Mouse (Mus musculus) T-helper 17 cell (primary cell): Measurements from ENCODE around the gene Zbtb45.

Experiments used
- in situ Hi-C, 2 experiments: fragments of 300-600 bp; cut with MboI, MseI; formaldehyde crosslinking; loops; 1 replicate in 1 of 2; 2 replicates in 1 of 2; pipeline ENCODE4 v1.15.1; 2025; ENCODE audit warnings: high pct_unique_total_duplicates in 2 of 2

The Zbtb45 gene

GRCm38 (mm10) chr7:13010005-13010908, at the start of gene Zbtb45:
TSS of gene Zbtb45 (minus strand) at chr7:13010034.
- in situ Hi-C loops, result no loop called here

- in situ Hi-C loops, result loop anchor here (5.0 to 25.0 kb wide), 3 partner anchors 218 to 585 kb away; partner anchors contain the start of genes Lig1 (in 2 of the 2), Zswim9 (in 2 of the 2) and Zfp606 (in 1 of the 2)
Measured at GRCm38 (mm10) chr7:13059536-13059935, 49.7 kb upstream of the Zbtb45 start.

DNA sequence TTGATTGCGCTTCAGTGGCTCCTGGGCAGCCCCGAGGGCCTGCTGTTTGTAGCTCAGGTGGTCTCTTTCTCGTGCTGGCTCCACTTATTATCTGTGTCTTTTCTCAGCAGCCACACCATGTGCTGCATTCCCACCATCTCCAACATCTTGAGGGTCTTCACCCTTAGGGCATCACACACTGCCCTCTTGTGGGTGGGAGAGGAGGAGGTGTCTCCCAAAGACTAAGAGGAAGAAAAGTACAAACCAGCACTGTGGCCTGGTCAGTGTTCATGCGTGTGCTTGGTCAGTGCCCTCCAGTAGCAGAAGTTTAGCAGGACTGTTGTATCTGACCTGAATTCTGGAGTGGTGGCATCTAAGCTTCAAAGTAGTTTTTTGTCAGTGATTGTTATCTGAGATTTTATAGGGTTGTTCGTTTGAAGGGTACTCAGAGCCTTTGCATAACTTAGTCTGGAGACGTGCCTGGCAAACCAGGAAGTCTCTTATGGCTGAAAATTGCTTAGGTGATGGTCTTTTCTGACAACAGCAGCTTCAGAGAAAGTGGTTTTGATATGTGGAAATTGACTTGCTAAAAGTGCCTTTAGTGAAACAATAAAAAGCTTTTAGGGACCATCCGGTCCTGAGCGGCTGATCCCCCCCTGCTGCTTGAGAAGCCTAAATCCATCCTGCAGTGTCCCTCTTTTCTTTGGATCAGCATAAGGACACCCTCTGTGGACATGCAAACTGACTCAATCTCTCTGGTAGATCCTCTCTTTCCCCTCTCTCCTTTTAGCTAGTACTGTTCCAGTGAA, 47.3 kb upstream of the Zbtb45 start:
- in situ Hi-C loops, result loop anchor here (5.0 to 25.0 kb wide), 3 partner anchors 220 to 582 kb away; partner anchors contain the start of genes Lig1 (in 2 of the 2), Zswim9 (in 2 of the 2) and Zfp606 (in 1 of the 2)

GRCm38 (mm10) chr7:13054287-13055010, 44.6 kb upstream of the Zbtb45 start, which contains the start of gene Mzf1:
TSS of gene Mzf1 (minus strand) at chr7:13054764.
- in situ Hi-C loops, result loop anchor here (5.0 to 25.0 kb wide), 3 partner anchors 223 to 580 kb away; partner anchors contain the start of genes Lig1 (in 2 of the 2), Zswim9 (in 2 of the 2) and Zfp606 (in 1 of the 2)

DNA sequence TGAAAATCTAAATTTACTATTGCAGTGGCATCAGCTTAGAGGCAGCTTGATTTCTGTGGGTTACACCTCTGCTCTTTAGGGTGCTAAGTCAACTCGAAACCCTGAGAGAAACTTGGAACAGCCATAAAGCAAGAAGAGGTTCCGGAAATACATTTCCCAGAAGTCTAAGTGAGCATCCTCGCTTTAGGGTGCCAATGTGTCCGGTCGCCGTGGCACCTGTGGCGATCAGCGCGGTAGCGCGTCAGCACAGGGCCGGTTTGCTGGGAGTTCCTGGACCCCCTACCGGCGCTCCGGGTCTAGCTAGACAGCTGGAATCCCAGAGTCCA, 44.1 kb upstream of the Zbtb45 start:
- in situ Hi-C loops, result loop anchor here (10.0 to 25.0 kb wide), 2 partner anchors 233 to 579 kb away; partner anchors contain the start of genes Lig1 (in 1 of the 2), Zfp606 (in 1 of the 2) and Zswim9 (in 1 of the 2)

DNA sequence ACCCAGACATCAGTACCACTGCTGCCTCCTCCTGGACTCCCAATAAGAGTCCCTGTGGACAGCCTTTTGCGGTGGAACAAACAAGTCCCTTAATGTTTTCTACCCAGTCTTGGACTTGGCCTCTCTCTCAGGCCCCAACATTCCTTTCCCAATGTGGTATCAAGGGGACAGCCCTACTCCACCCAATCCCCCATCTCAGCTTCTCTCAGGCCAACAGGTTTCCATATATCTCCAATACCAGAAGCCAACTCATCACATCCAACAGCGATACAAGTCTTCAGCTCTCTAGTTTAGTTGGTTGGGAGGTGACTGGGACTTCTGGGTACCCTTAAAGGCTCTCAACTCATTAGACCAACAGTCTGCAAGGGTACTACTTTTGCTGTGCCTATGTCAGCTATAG, 43.7 kb upstream of the Zbtb45 start:
- in situ Hi-C loops, result loop anchor here (10.0 to 25.0 kb wide), 2 partner anchors 234 to 579 kb away; partner anchors contain the start of genes Lig1 (in 1 of the 2), Zfp606 (in 1 of the 2) and Zswim9 (in 1 of the 2)

- in situ Hi-C loops, result loop anchor here (10.0 to 25.0 kb wide), 2 partner anchors 234 to 578 kb away; partner anchors contain the start of genes Lig1 (in 1 of the 2), Zfp606 (in 1 of the 2) and Zswim9 (in 1 of the 2)
Measured at GRCm38 (mm10) chr7:13053001-13053400, 43.2 kb upstream of the Zbtb45 start.

- in situ Hi-C loops, result loop anchor here in 1 of 2 experiments (10.0 kb wide), 1 partner anchor 249 kb away; no protein-coding TSS in a partner anchor
Measured at GRCm38 (mm10) chr7:13046084-13046483, 36.2 kb upstream of the Zbtb45 start.

GRCm38 (mm10) chr7:13044254-13044625, 34.4 kb upstream of the Zbtb45 start:
- in situ Hi-C loops, result loop anchor here (5.0 to 10.0 kb wide), 3 partner anchors 37 to 572 kb away; no protein-coding TSS in a partner anchor

DNA sequence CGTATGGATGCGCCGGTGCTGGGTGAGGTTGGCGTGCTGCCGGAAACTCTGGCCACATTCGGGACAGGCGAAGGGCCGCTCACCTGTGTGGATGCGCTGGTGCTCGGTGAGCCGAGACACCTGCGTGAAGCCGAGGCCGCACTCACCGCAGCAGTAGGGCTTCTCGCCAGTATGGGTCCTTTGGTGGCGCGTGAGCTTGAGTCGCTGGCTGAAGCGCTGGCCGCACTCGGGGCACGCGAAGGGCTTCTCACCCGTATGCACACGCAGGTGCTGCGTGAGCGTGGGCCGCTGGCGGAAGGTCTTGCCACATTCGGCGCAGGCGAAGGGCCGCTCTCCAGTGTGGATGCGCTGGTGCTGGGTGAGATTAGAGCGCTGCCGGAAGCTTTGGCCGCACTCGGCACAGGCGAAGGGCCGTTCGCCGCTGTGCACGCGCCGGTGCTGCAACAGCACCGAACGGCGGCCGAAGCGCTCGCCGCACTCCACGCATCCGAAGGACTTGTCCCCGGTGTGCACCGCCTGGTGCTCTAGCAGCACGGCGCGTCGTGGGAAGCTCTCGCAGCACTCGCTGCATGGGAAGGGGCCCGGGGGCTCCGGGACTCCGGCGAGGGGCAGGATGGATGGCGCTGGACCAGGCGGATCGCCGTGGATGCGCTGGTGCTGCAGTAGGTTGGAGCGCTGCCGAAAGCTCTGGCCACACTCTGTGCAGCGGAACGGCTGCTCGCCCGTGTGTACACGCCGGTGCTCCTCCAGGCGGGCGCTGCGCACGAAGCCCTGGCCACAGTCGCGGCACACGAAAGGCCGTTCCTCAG, 33.8 kb upstream of the Zbtb45 start:
- in situ Hi-C loops, result loop anchor here (5.0 to 10.0 kb wide), 3 partner anchors 36 to 571 kb away; no protein-coding TSS in a partner anchor

- in situ Hi-C loops, result loop anchor here (5.0 to 10.0 kb wide), 3 partner anchors 36 to 571 kb away; no protein-coding TSS in a partner anchor
Measured at GRCm38 (mm10) chr7:13043120-13043444, 33.2 kb upstream of the Zbtb45 start.

- in situ Hi-C loops, result loop anchor here (5.0 to 10.0 kb wide), 3 partner anchors 35 to 570 kb away; no protein-coding TSS in a partner anchor
Measured at GRCm38 (mm10) chr7:13042511-13042910, 32.7 kb upstream of the Zbtb45 start.

DNA sequence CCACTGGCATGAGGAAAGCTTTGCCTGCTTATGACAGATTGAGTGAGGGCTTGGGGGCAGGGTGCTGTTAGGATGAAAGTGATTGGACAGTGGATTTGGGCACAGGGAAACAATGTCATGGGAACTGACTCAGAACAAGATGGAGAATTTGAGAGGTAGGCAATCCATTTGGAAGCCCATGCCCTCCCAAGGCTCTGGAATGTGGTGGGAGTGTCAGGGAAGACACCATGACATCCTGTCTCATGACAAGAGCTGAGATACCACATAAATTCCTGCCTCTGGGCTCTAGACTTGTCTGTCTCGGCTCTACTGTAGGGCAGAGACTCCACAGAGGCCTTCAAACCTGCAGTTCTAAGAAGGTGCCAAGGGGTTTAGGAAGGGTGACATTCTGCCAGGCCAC, 31.4 kb upstream of the Zbtb45 start:
- in situ Hi-C loops, result loop anchor here (5.0 to 10.0 kb wide), 3 partner anchors 34 to 569 kb away; no protein-coding TSS in a partner anchor

- in situ Hi-C loops, result no loop called here
Measured at GRCm38 (mm10) chr7:13039181-13039580, 29.3 kb upstream of the Zbtb45 start.

DNA sequence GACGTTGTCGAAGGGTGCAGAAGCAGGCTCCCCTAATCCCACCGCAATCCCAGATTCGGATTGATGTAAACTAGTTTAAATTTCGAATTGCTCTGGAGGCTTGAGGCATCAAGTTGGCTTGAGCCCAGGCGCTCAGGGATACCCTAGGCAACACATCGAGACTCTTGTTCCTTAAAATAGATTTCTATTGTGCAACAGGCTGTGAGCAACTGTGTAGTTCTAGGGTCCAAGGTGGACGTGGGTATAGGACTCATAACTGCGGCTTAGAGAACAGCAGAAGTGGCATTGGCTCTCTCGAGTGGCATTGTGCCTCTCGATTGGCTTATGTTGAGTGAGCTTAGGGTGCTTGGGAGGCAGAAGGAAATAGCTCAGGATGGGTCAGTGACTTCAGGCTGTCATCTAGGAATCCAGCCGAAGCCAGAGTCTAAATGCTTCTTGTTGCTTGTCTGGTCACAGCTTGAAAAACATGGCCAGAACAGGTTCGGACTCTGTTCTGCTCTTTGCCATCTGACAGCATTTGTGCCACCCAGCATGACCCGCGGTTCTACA, 28.9 kb upstream of the Zbtb45 start:
- in situ Hi-C loops, result no loop called here

DNA sequence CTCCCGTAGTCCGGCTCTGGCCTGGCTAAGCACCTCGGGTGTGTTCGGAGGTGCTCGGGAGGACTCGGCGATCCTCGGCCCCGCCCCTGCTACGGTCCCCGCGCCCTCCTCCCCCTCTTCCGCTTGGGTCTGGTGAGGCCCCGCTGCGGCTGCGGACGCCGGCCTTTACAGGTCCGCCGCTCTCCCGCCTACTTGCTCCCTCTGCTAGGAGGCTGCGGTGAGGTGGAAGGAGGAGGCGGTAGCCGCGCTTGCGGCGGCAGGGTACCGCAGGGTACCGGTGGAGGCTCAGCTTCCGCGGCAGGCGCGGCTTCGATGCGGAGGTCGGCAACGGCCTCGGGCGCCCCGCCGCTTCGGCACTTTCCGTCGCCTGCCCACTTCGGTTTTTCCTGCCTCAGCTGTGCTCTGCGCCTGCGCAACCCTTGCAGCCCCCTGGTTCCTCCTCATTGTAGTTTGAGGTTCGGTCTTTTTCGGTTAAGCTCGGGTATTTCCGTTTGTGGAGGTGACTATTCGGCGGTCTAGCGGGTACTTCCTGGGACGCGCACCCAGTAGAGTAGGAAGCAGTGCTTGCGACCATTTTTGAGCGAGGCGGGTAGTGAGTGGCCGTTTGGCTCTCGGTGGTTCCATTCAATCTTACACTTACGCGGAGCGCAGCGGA, 28.2 kb upstream of the Zbtb45 start, which contains the start of gene Ube2m:
Gene Ube2m, minus strand, starts transcription at position 375 of the 655 bp plus-strand sequence.
- in situ Hi-C loops, result no loop called here

GRCm38 (mm10) chr7:13037366-13037765, 27.5 kb upstream of the Zbtb45 start:
- in situ Hi-C loops, result no loop called here

DNA sequence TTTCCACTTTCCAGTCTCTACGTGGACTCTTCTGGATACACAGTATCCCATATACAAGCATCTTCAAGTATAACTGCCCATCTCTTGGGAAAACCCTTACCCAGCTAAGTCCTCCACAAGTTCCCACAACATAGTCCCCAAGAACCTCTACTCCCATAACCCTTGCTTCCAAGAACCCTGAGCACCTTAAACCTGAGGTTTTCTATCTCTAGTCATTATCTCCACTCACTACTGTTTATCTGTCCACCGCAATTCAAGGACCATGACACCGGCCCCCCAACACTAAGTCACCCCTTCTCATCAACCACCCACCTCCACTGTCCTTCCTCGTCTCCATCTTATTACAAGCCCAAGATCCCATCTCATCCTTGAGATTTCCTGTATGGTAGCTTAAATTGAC, 27.0 kb upstream of the Zbtb45 start:
- in situ Hi-C loops, result no loop called here
